Mouse (Mus musculus) heart, postnatal 14 days (tissue): Measurements from ENCODE around the gene Samd8. TPM values are rescaled to one million over a fixed set of nuclear protein-coding genes. Genes with fewer than 3 reads are reported as not detected.

Experiments
- DNase-seq, 2 experiments: peaks; one replicate each; pipeline ENCODE4 v3.0.0; 2021 to 2022
- intact Hi-C: fragments of 180-260 bp; cut with DNase I; formaldehyde crosslinking; loops from one replicate; pipeline ENCODE4 v1.15.1; 2025
- total RNA-seq, 2 experiments: library from RNA; stranded (reverse); gene quantifications; 2 replicates each; pipeline ENCODE4 v1.2.3; 2021

Samd8 gene
- total RNA-seq, 2 experiments from 2014 or later, result 25.3 to 26.9 TPM

- no peak for DNase-seq
- intact Hi-C loops, result loop anchor here (1.0 to 10.0 kb wide), 6 partner anchors 45 to 620 kb away; no protein-coding TSS in a partner anchor
Measured at GRCm38 (mm10) chr14:21742441-21742840, 7.9 kb upstream of the Samd8 start.

GRCm38 (mm10) chr14:21744169-21744568, 6.2 kb upstream of the Samd8 start:
- no peak for DNase-seq
- intact Hi-C loops, result loop anchor here (5.0 to 10.0 kb wide), 4 partner anchors 47 to 622 kb away; no protein-coding TSS in a partner anchor

- intact Hi-C loops, result loop anchor here (10.0 kb wide), 1 partner anchor 250 kb away; no protein-coding TSS in a partner anchor
- DNase-seq, result no peak
Measured at GRCm38 (mm10) chr14:21745149-21745548, 5.2 kb upstream of the Samd8 start.

- DNase-seq, result no peak
- intact Hi-C loops, result loop anchor here (10.0 kb wide), 1 partner anchor 251 kb away; no protein-coding TSS in a partner anchor
Measured at GRCm38 (mm10) chr14:21746251-21746650, 4.1 kb upstream of the Samd8 start.

- intact Hi-C loops, result loop anchor here (10.0 kb wide), 1 partner anchor 252 kb away; no protein-coding TSS in a partner anchor
Measured at GRCm38 (mm10) chr14:21746846-21747245, 3.5 kb upstream of the Samd8 start.

GRCm38 (mm10) chr14:21747436-21748141, 2.7 kb upstream of the Samd8 start:
- DNase-seq, result no peak
- intact Hi-C loops, result loop anchor here (10.0 kb wide), 1 partner anchor 253 kb away; no protein-coding TSS in a partner anchor

More at GRCm38 (mm10) chr14:21746846-21747245, 3.5 kb upstream of the Samd8 start:
- no peak for DNase-seq

- DNase-seq, result peak; percentile 48 to 73
- intact Hi-C loops, result loop anchor here (10.0 kb wide), 1 partner anchor 254 kb away; no protein-coding TSS in a partner anchor
Measured at GRCm38 (mm10) chr14:21748142-21748870, 2.0 kb upstream of the Samd8 start.

GRCm38 (mm10) chr14:21750881-21751542, 681 bp downstream of the Samd8 start, which contains the start of gene Dusp13:
TSS of gene Dusp13 (minus strand) at chr14:21751181.
- DNase-seq, result peak; percentile 64 to 67
- intact Hi-C loops, result loop anchor here (5.0 kb wide), 2 partner anchors 81 to 96 kb away; partner anchors contain the start of gene Comtd1

GRCm38 (mm10) chr14:21752411-21752810, 2.1 kb downstream of the Samd8 start:
- intact Hi-C loops, result loop anchor here (5.0 kb wide), 2 partner anchors 80 to 95 kb away; partner anchors contain the start of gene Comtd1
- DNase-seq, result no peak

GRCm38 (mm10) chr14:21753367-21753766, 3.0 kb downstream of the Samd8 start:
- intact Hi-C loops, result loop anchor here (5.0 kb wide), 2 partner anchors 79 to 94 kb away; partner anchors contain the start of gene Comtd1
- DNase-seq, result no peak

GRCm38 (mm10) chr14:21761560-21761959, 11.2 kb downstream of the Samd8 start:
- intact Hi-C loops, result no loop called here
- DNase-seq, result no peak

- no peak for DNase-seq
- intact Hi-C loops, result no loop called here
Measured at GRCm38 (mm10) chr14:21763736-21764135, 13.4 kb downstream of the Samd8 start.

- intact Hi-C loops, result no loop called here
- no peak for DNase-seq
Measured at GRCm38 (mm10) chr14:21764646-21765045, 14.3 kb downstream of the Samd8 start.

- intact Hi-C loops, result no loop called here
- no peak for DNase-seq
Measured at GRCm38 (mm10) chr14:21765754-21766397, 15.5 kb downstream of the Samd8 start.

GRCm38 (mm10) chr14:21766398-21766958, 16.1 kb downstream of the Samd8 start:
- intact Hi-C loops, result no loop called here
- no peak for DNase-seq

GRCm38 (mm10) chr14:21772506-21773281, 22.4 kb downstream of the Samd8 start:
- intact Hi-C loops, result no loop called here
- DNase-seq, result peak; percentile 31 to 37

- intact Hi-C loops, result no loop called here
- no peak for DNase-seq
Measured at GRCm38 (mm10) chr14:21773946-21774345, 23.6 kb downstream of the Samd8 start.

GRCm38 (mm10) chr14:21776201-21776600, 25.9 kb downstream of the Samd8 start:
- intact Hi-C loops, result no loop called here

GRCm38 (mm10) chr14:21786500-21786899, 36.2 kb downstream of the Samd8 start:
- DNase-seq, result no peak
- intact Hi-C loops, result no loop called here

More at GRCm38 (mm10) chr14:21776201-21776600, 25.9 kb downstream of the Samd8 start:
- DNase-seq, result no peak
